Mouse (Mus musculus) gastrocnemius, postnatal 4 days (tissue): ENCODE results near the gene Exoc3l. TPM values are rescaled to one million over a fixed set of nuclear protein-coding genes. Genes with fewer than 3 reads are reported as not detected.
"Not testable (repeated sequence)": the region's sequence is repeated elsewhere in the genome, so short reads cannot be mapped to it uniquely, and the experiment has no call there.

Source experiments
- DNase-seq, 2 experiments: peaks; one replicate each; pipeline ENCODE4 v3.0.0; 2021 to 2022; ENCODE audit warnings: low spot score in 2 of 2, mixed read lengths in 2 of 2
- total RNA-seq, 2 experiments: library from RNA; stranded (reverse); gene quantifications; 2 replicates each; pipeline ENCODE4 v1.2.3; 2021

Gene Exoc3l
- total RNA-seq, 2 experiments from 2014 or later, result 8.1 to 8.7 TPM

GRCm38 (mm10) chr8:105294776-105295175, 1.1 kb downstream of the Exoc3l start:
- no peak for DNase-seq

- DNase-seq, result no peak
These were observed 2.5 kb downstream of the Exoc3l start for GRCm38 (mm10) chr8:105293405-105293804.

GRCm38 (mm10) chr8:105292471-105292870, 3.4 kb downstream of the Exoc3l start:
- no peak for DNase-seq

- DNase-seq, result not testable (repeated sequence)
These were observed 4.1 kb downstream of the Exoc3l start for GRCm38 (mm10) chr8:105291802-105292201.

- DNase-seq, result not testable (repeated sequence)
These were observed 4.5 kb downstream of the Exoc3l start for GRCm38 (mm10) chr8:105291364-105291763.

- DNase-seq, result peak; percentile 82 to 94
These were observed 5.2 kb downstream of the Exoc3l start for GRCm38 (mm10) chr8:105290554-105291314.

GRCm38 (mm10) chr8:105289805-105290460, 6.0 kb downstream of the Exoc3l start, which contains the start of gene 4931428F04Rik:
TSS of gene 4931428F04Rik (minus strand) at chr8:105289864.
- DNase-seq, result no peak

- DNase-seq, result peak; percentile 87 to 93
These were observed 6.8 kb downstream of the Exoc3l start for GRCm38 (mm10) chr8:105288958-105289732.

- DNase-seq, result no peak
These were observed 7.7 kb downstream of the Exoc3l start for GRCm38 (mm10) chr8:105288231-105288630.

- no peak for DNase-seq
These were observed 9.0 kb downstream of the Exoc3l start for GRCm38 (mm10) chr8:105286907-105287306.

GRCm38 (mm10) chr8:105285514-105285913, 10.4 kb downstream of the Exoc3l start:
- no peak for DNase-seq

GRCm38 (mm10) chr8:105283074-105283473, 12.8 kb downstream of the Exoc3l start:
- no peak for DNase-seq

- DNase-seq, result no peak
These were observed 13.7 kb downstream of the Exoc3l start for GRCm38 (mm10) chr8:105282239-105282638.

- DNase-seq, result no peak
These were observed 14.1 kb downstream of the Exoc3l start for GRCm38 (mm10) chr8:105281821-105282220.

GRCm38 (mm10) chr8:105280567-105280966, 15.3 kb downstream of the Exoc3l start:
- no peak for DNase-seq

- DNase-seq, result peak in 1 of 2 experiments; percentile 73
These were observed 17.0 kb downstream of the Exoc3l start for GRCm38 (mm10) chr8:105278911-105279334.

GRCm38 (mm10) chr8:105276292-105277120, 19.4 kb downstream of the Exoc3l start:
- peak in 1 of 2 experiments; percentile 67 for DNase-seq

- DNase-seq, result no peak
These were observed 20.1 kb downstream of the Exoc3l start, which contains the start of gene Nol3 for GRCm38 (mm10) chr8:105275840-105276239. TSS of gene Nol3 (plus strand) at chr8:105276140.

GRCm38 (mm10) chr8:105275387-105275786, 20.5 kb downstream of the Exoc3l start:
- DNase-seq, result no peak

GRCm38 (mm10) chr8:105270916-105271186, 25.1 kb downstream of the Exoc3l start:
- DNase-seq, result no peak
